Mouse (Mus musculus) liver, postnatal 0 days (tissue): ENCODE measurements at regions not wholly inside any gene's neighbourhood (a gene's known extent, or its start where the extent isn't known, plus 50 kb on each side); places are given as distances from the start of the nearest gene placed in this dataset.

ENCODE experiments used
- ATAC-seq: fragments of 200-750 bp; cut with Nextera tagmentation; 2 replicates; pipeline ENCODE4 v1.8.0; 2017; ENCODE audit warnings: mild to moderate bottlenecking, moderate library complexity
- DNase-seq: peaks from one replicate; pipeline ENCODE4 v3.0.0-alpha.2; 2016
- H3K27ac ChIP-seq: fragments of 300-500 bp; sonication (generic); 2 replicates; pipeline ENCODE4 v1.5.1; 2014; ENCODE audit warnings: antibody characterized with exemption, moderate library complexity, mild to moderate bottlenecking, low read depth
- H3K27me3 ChIP-seq: fragments of 300-500 bp; sonication (generic); 2 replicates; pipeline ENCODE4 v1.6.1; 2014; ENCODE audit warnings: low read length, control low read depth, mixed read lengths; ENCODE audit not compliant: insufficient read depth
- H3K36me3 ChIP-seq: fragments of 300-500 bp; sonication (generic); replicated peaks from 2 replicates; pipeline ENCODE4 v1.6.1; 2014; ENCODE audit warnings: mild to moderate bottlenecking, control low read depth, low read length, moderate library complexity, mixed read lengths; ENCODE audit not compliant: insufficient read depth
- H3K4me1 ChIP-seq: fragments of 300-500 bp; sonication (generic); 2 replicates; pipeline ENCODE4 v1.6.1; 2014; ENCODE audit warnings: antibody characterized with exemption, mild to moderate bottlenecking, control low read depth; ENCODE audit not compliant: insufficient read depth
- H3K4me2 ChIP-seq: fragments of 300-500 bp; sonication (generic); 2 replicates; pipeline ENCODE4 v1.6.1; 2014; ENCODE audit warnings: low read depth, mild to moderate bottlenecking, low read length, moderate library complexity, mixed read lengths
- H3K4me3 ChIP-seq: fragments of 300-500 bp; sonication (generic); 2 replicates; pipeline ENCODE4 v1.5.1; 2014; ENCODE audit warnings: low read depth, low read length
- H3K9ac ChIP-seq: fragments of 300-500 bp; sonication (generic); replicated peaks from 2 replicates; pipeline ENCODE4 v1.6.1; 2014; ENCODE audit warnings: mild to moderate bottlenecking, moderate library complexity
- H3K9me3 ChIP-seq: fragments of 300-500 bp; sonication (generic); 2 replicates; pipeline ENCODE4 v1.6.1; 2016; ENCODE audit warnings: mild to moderate bottlenecking, control low read depth, low read length, mixed read lengths
- CTCF ChIP-seq: sonication (generic); IDR thresholded peaks from 2 replicates; pipeline ENCODE4 v1.5.1; 2016; ENCODE audit warnings: antibody characterized with exemption, low read depth
- EP300 ChIP-seq: IDR thresholded peaks from 2 replicates; pipeline ENCODE4 v1.6.1; 2016; ENCODE audit warnings: antibody characterized with exemption, low read depth, mild to moderate bottlenecking
- WGBS: fragments of 180-500 bp; shearing (Covaris S2); extraction: QIAGEN DNeasy Blood & Tissue Kit; methylation state at CpG from one replicate; pipeline ENCODE4 v1.1.7; 2014; ENCODE audit not compliant: insufficient replicate concordance; 5-methylcytosine and 5-hydroxymethylcytosine counted together

GRCm38 (mm10) chr19:56056397-56056796, 230.5 kb upstream of the Habp2 start:
- WGBS: 70% methylated on average over 6 of the region's 6 CpGs
- no peak for ATAC-seq

GRCm38 (mm10) chr19:56061882-56062540, 224.9 kb upstream of the Habp2 start:
- Histone ChIP-seq H3K9me3 (no peaks in the 10 kb centered on the region), H3K4me1 (no peaks in the 10 kb centered on the region), H3K9ac (no peak overlapping the region), H3K27me3 (no peaks in the 10 kb centered on the region), H3K4me3 (no peak overlapping the region), H3K27ac (no peak overlapping the region), H3K4me2 (no peak overlapping the region), H3K36me3 (no peaks in the 10 kb centered on the region)
- no peak for TF ChIP-seq CTCF
- TF ChIP-seq EP300: no peak
- ATAC-seq (no peak), DNase-seq (no peak)
- 56% methylated on average over 10 of the region's 10 CpGs for WGBS

More at GRCm38 (mm10) chr19:56056397-56056796, 230.5 kb upstream of the Habp2 start:
- Histone ChIP-seq H3K9ac (no peak overlapping the region), H3K4me3 (no peak overlapping the region), H3K27me3 (no peaks in the 10 kb centered on the region), H3K4me1 (no peaks in the 10 kb centered on the region), H3K36me3 (no peaks in the 10 kb centered on the region), H3K27ac (no peak overlapping the region), H3K9me3 (no peaks in the 10 kb centered on the region), H3K4me2 (no peak overlapping the region)
- no peak for DNase-seq
- no peak for TF ChIP-seq CTCF
- no peak for TF ChIP-seq EP300

- DNase-seq (no peak), ATAC-seq (no peak)
- H3K4me3 ChIP-seq: no peak overlapping the region
- H3K36me3 ChIP-seq: no peaks in the 10 kb centered on the region
- no peak overlapping the region for H3K9ac ChIP-seq
- H3K4me1 ChIP-seq: no peaks in the 10 kb centered on the region
- WGBS: 66% methylated on average over 5 of the region's 5 CpGs
- no peak overlapping the region for H3K4me2 ChIP-seq
- no peaks in the 10 kb centered on the region for H3K27me3 ChIP-seq
- TF ChIP-seq EP300 (no peak), CTCF (no peak)
- H3K9me3 ChIP-seq: no peaks in the 10 kb centered on the region
- no peak overlapping the region for H3K27ac ChIP-seq
Measured at GRCm38 (mm10) chr19:56063099-56063498, 223.8 kb upstream of the Habp2 start.

DNA sequence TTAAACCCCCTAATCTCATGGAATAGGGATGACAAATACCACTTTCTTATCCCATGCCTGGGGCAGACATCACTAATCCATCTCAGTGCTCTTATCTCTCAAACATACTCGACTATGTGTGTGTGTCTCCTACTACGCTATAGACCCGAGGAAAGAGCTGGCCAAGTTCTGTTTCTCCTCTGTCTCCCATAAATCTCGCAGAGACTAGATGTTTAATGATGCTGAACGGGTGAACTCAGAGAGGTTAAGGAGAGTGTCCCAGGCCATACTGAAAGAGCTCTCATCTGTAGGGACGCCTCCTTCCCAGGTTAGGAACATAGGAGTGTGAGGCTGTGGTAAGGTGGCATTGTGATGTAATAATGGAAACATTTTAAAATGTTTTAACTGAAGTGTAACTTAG, 221.2 kb upstream of the Habp2 start:
- Histone ChIP-seq H3K9me3 (no peaks in the 10 kb centered on the region), H3K27me3 (no peaks in the 10 kb centered on the region), H3K36me3 (no peaks in the 10 kb centered on the region), H3K9ac (no peak overlapping the region), H3K27ac (no peak overlapping the region), H3K4me3 (no peak overlapping the region), H3K4me1 (peaks cover 4% of the 10 kb centered on the region; the same call in 1 of the 2 replicates), H3K4me2 (no peak overlapping the region)
- DNase-seq (no peak), ATAC-seq (no peak)
- TF ChIP-seq CTCF (no peak), EP300 (no peak)
- 69% methylated on average over 6 of the region's 6 CpGs for WGBS

DNA sequence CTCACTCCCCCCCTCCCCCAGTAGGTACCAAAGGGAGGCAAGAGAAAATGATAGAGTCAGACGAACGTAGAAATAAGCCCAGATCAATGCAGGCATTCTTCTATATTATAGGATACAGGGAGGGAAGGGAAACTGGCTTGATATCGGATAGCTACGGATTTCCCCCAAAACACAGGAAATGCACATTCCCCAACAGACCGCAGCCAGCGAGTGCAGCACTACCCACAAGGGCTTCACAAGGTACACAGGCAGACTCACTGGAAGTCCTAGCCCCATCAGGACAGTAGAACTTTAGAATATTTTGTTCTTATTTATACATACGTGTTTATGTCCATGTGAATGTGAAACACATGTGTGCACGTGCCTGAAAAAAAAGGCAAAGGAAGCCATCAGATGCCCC, 218.8 kb upstream of the Habp2 start:
- Histone ChIP-seq H3K27ac (no peak overlapping the region), H3K27me3 (no peaks in the 10 kb centered on the region), H3K9me3 (no peaks in the 10 kb centered on the region), H3K4me2 (peak overlapping the region; percentile 59), H3K36me3 (no peaks in the 10 kb centered on the region), H3K9ac (no peak overlapping the region), H3K4me1 (peaks cover 4% of the 10 kb centered on the region; the same call in 1 of the 2 replicates), H3K4me3 (no peak overlapping the region)
- WGBS: 30% methylated on average over 8 of the region's 8 CpGs
- DNase-seq (no peak), ATAC-seq (no peak)
- no peak for TF ChIP-seq EP300
- TF ChIP-seq CTCF: no peak

DNA sequence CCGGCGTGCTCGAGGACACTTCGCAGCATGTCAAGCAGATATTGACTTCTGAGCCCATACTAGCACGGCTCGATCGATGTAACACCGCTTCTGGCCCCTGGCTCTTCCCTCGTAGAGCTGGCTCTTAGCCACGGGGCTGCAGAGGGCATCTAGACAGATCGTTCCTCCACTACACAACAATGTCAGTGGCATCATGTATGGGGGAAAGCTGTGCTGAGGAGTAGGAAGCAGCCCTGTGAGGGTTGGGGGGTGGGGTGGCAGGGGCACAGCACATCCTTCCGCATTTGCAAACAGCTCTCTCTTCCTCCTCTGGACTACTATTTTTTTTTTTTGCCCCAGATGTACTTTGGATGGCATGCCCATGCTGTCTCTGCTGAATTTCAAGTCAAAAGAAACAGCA, 218.1 kb upstream of the Habp2 start:
- Histone ChIP-seq H3K27me3 (no peaks in the 10 kb centered on the region), H3K27ac (no peak overlapping the region), H3K4me1 (peaks cover 4% of the 10 kb centered on the region; the same call in 1 of the 2 replicates), H3K9me3 (no peaks in the 10 kb centered on the region), H3K4me2 (peak overlapping the region; percentile 59), H3K36me3 (no peaks in the 10 kb centered on the region), H3K4me3 (peak overlapping the region; percentile 20; the same call in 1 of the 2 replicates), H3K9ac (no peak overlapping the region)
- TF ChIP-seq EP300 (no peak), CTCF (no peak)
- WGBS: 18% methylated on average over 12 of the region's 12 CpGs
- DNase-seq (peak; percentile 33), ATAC-seq (no peak)
